Mouse (Mus musculus) B cell, adult 2 months (primary cell): ENCODE data around the gene Csrp2.

ENCODE experiments used
- DNase-seq, 2 experiments: peaks; one replicate each; pipeline ENCODE4 v3.0.0; 2022

Csrp2 gene

GRCm38 (mm10) chr10:110919531-110920343 is at the start of gene Csrp2:
Gene Csrp2, plus strand, starts transcription at chr10:110919789.
- DNase-seq, result peak; percentile 78 to 83

- DNase-seq, result no peak
Measured at GRCm38 (mm10) chr10:110874853-110875252, 44.7 kb upstream of the Csrp2 start.

GRCm38 (mm10) chr10:110876956-110877355 is 42.6 kb upstream of the Csrp2 start:
- DNase-seq, result no peak

- DNase-seq, result no peak
Measured at GRCm38 (mm10) chr10:110877851-110878250, 41.7 kb upstream of the Csrp2 start.

- no peak for DNase-seq
Measured at GRCm38 (mm10) chr10:110878641-110879040, 40.9 kb upstream of the Csrp2 start.

- no peak for DNase-seq
Measured at GRCm38 (mm10) chr10:110879426-110880066, 40.0 kb upstream of the Csrp2 start.

GRCm38 (mm10) chr10:110881346-110881745 is 38.2 kb upstream of the Csrp2 start:
- no peak for DNase-seq

- no peak for DNase-seq
Measured at GRCm38 (mm10) chr10:110882701-110883100, 36.9 kb upstream of the Csrp2 start.

- DNase-seq, result peak; percentile 28 to 32
Measured at GRCm38 (mm10) chr10:110890656-110891272, 28.8 kb upstream of the Csrp2 start.

GRCm38 (mm10) chr10:110899744-110900501 is 19.7 kb upstream of the Csrp2 start:
- no peak for DNase-seq

GRCm38 (mm10) chr10:110903862-110904261 is 15.7 kb upstream of the Csrp2 start:
- no peak for DNase-seq

GRCm38 (mm10) chr10:110916666-110917344 is 2.8 kb upstream of the Csrp2 start:
- DNase-seq, result no peak

- DNase-seq, result no peak
Measured at GRCm38 (mm10) chr10:110917521-110917920, 2.1 kb upstream of the Csrp2 start.

- DNase-seq, result peak; percentile 76 to 77
Measured at GRCm38 (mm10) chr10:110918414-110919391, 886 bp upstream of the Csrp2 start.

GRCm38 (mm10) chr10:110920368-110920950 is 870 bp downstream of the Csrp2 start:
- DNase-seq, result no peak

- DNase-seq, result no peak
Measured at GRCm38 (mm10) chr10:110921890-110922289, 2.3 kb downstream of the Csrp2 start.

- no peak for DNase-seq
Measured at GRCm38 (mm10) chr10:110922612-110923011, 3.0 kb downstream of the Csrp2 start.

- no peak for DNase-seq
Measured at GRCm38 (mm10) chr10:110927491-110927890, 7.9 kb downstream of the Csrp2 start.

- DNase-seq, result no peak
Measured at GRCm38 (mm10) chr10:110929756-110930155, 10.2 kb downstream of the Csrp2 start.

GRCm38 (mm10) chr10:110931161-110931912 is 11.7 kb downstream of the Csrp2 start:
- DNase-seq, result no peak
